Mouse (Mus musculus): ENCODE data around the gene Mgmt. TPM values are rescaled to one million over a fixed set of nuclear protein-coding genes. Genes with fewer than 3 reads are reported as not detected.

Gene Mgmt
- total and polyA plus RNA-seq, 2 experiments from 2014 or later: 0.66 to 1.3 TPM

GRCm38 (mm10) chr7:136945697-136946096 lies 51.3 kb downstream of the Mgmt start:
- Histone ChIP-seq H3K9ac (replicated peaks; ENCODE audit: low read length, poor library complexity, severe bottlenecking) (no peak overlapping the region), H3K27ac (ENCODE audit: low read depth, low read length) (no peak overlapping the region), H3K4me3 (ENCODE audit: low read depth, low read length) (no peak overlapping the region), H3K4me1 (ENCODE audit: insufficient read depth, low read length) (no peaks in the 10 kb centered on the region), H3K9me3 (ENCODE audit: low read length) (no peaks in the 10 kb centered on the region), H3K4me2 (ENCODE audit: low read depth, low read length, poor library complexity, severe bottlenecking) (no peak overlapping the region), H3K27me3 (ENCODE audit: insufficient read depth, low read length) (0 out of 2 replicates have a peak, but pooled peaks cover 3% of the 10 kb centered on the region), H3K36me3 (ENCODE audit: insufficient read depth, low read length) (no peaks in the 10 kb centered on the region)
- 81% methylated on average over 10 of the region's 10 CpGs for WGBS
- DNase-seq (ENCODE audit: low spot score): no peak
- TF ChIP-seq CTCF (IDR thresholded peaks at IDR 0.05): no peak
- ATAC-seq (ENCODE audit: low FRiP score): no peak

GRCm38 (mm10) chr7:136946131-136946530 lies 51.7 kb downstream of the Mgmt start:
- no peak overlapping the region for H3K4me3 ChIP-seq (ENCODE audit: low read depth, low read length)
- no peaks in the 10 kb centered on the region for H3K4me1 ChIP-seq (ENCODE audit: insufficient read depth, low read length)
- no peaks in the 10 kb centered on the region for H3K36me3 ChIP-seq (ENCODE audit: insufficient read depth, low read length)
- ATAC-seq (ENCODE audit: low FRiP score): no peak
- no peaks in the 10 kb centered on the region for H3K9me3 ChIP-seq (ENCODE audit: low read length)
- no peak overlapping the region for H3K9ac ChIP-seq (replicated peaks; ENCODE audit: low read length, poor library complexity, severe bottlenecking)
- H3K4me2 ChIP-seq (ENCODE audit: low read depth, low read length, poor library complexity, severe bottlenecking): no peak overlapping the region
- H3K27ac ChIP-seq (ENCODE audit: low read depth, low read length): no peak overlapping the region
- no peak for DNase-seq (ENCODE audit: low spot score)
- 0 out of 2 replicates have a peak, but pooled peaks cover 3% of the 10 kb centered on the region for H3K27me3 ChIP-seq (ENCODE audit: insufficient read depth, low read length)
- no peak for TF ChIP-seq CTCF (IDR thresholded peaks at IDR 0.05)
- 79% methylated on average over 9 of the region's 9 CpGs for WGBS

GRCm38 (mm10) chr7:136948275-136948810 lies 53.9 kb downstream of the Mgmt start:
- no peak for DNase-seq (ENCODE audit: low spot score)
- 37% methylated on average over 6 of the region's 6 CpGs for WGBS
- no peak overlapping the region for H3K9ac ChIP-seq (replicated peaks; ENCODE audit: low read length, poor library complexity, severe bottlenecking)
- no peak overlapping the region for H3K4me2 ChIP-seq (ENCODE audit: low read depth, low read length, poor library complexity, severe bottlenecking)
- no peak overlapping the region for H3K27ac ChIP-seq (ENCODE audit: low read depth, low read length)
- H3K9me3 ChIP-seq (ENCODE audit: low read length): no peaks in the 10 kb centered on the region
- no peaks in the 10 kb centered on the region for H3K4me1 ChIP-seq (ENCODE audit: insufficient read depth, low read length)
- TF ChIP-seq CTCF (IDR thresholded peaks at IDR 0.05): no peak
- 0 out of 2 replicates have a peak, but pooled peaks cover 3% of the 10 kb centered on the region for H3K27me3 ChIP-seq (ENCODE audit: insufficient read depth, low read length)
- ATAC-seq (ENCODE audit: low FRiP score): no peak
- H3K36me3 ChIP-seq (ENCODE audit: insufficient read depth, low read length): no peaks in the 10 kb centered on the region
- H3K4me3 ChIP-seq (ENCODE audit: low read depth, low read length): no peak overlapping the region

GRCm38 (mm10) chr7:136952608-136953007 lies 58.2 kb downstream of the Mgmt start:
- Histone ChIP-seq H3K27ac (ENCODE audit: low read depth, low read length) (no peak overlapping the region), H3K4me2 (ENCODE audit: low read depth, low read length, poor library complexity, severe bottlenecking) (no peak overlapping the region), H3K27me3 (ENCODE audit: insufficient read depth, low read length) (no peaks in the 10 kb centered on the region), H3K4me3 (ENCODE audit: low read depth, low read length) (no peak overlapping the region), H3K9me3 (ENCODE audit: low read length) (no peaks in the 10 kb centered on the region), H3K4me1 (ENCODE audit: insufficient read depth, low read length) (no peaks in the 10 kb centered on the region), H3K9ac (replicated peaks; ENCODE audit: low read length, poor library complexity, severe bottlenecking) (no peak overlapping the region), H3K36me3 (ENCODE audit: insufficient read depth, low read length) (no peaks in the 10 kb centered on the region)
- DNase-seq (ENCODE audit: low spot score) (peak; percentile 13), ATAC-seq (ENCODE audit: low FRiP score) (no peak)
- TF ChIP-seq CTCF (IDR thresholded peaks at IDR 0.05): no peak
- 47% methylated on average over 7 of the region's 7 CpGs for WGBS

- no peak overlapping the region for H3K4me2 ChIP-seq (ENCODE audit: low read depth, low read length, poor library complexity, severe bottlenecking)
- H3K27me3 ChIP-seq (ENCODE audit: insufficient read depth, low read length): no peaks in the 10 kb centered on the region
- no peak overlapping the region for H3K9ac ChIP-seq (replicated peaks; ENCODE audit: low read length, poor library complexity, severe bottlenecking)
- H3K9me3 ChIP-seq (ENCODE audit: low read length): no peaks in the 10 kb centered on the region
- ATAC-seq (ENCODE audit: low FRiP score) (no peak), DNase-seq (ENCODE audit: low spot score) (no peak)
- H3K4me3 ChIP-seq (ENCODE audit: low read depth, low read length): no peak overlapping the region
- H3K27ac ChIP-seq (ENCODE audit: low read depth, low read length): no peak overlapping the region
- 19% methylated on average over 3 of the region's 3 CpGs for WGBS
- H3K4me1 ChIP-seq (ENCODE audit: insufficient read depth, low read length): no peaks in the 10 kb centered on the region
- no peaks in the 10 kb centered on the region for H3K36me3 ChIP-seq (ENCODE audit: insufficient read depth, low read length)
- no peak for TF ChIP-seq CTCF (IDR thresholded peaks at IDR 0.05)
Observed at GRCm38 (mm10) chr7:136953251-136953650, 58.8 kb downstream of the Mgmt start.

GRCm38 (mm10) chr7:136972361-136972760 lies 77.9 kb downstream of the Mgmt start:
- 92% methylated on average over 7 of the region's 7 CpGs for WGBS
- ATAC-seq (ENCODE audit: low FRiP score) (no peak), DNase-seq (ENCODE audit: low spot score) (no peak)
- Histone ChIP-seq H3K4me1 (ENCODE audit: insufficient read depth, low read length) (no peaks in the 10 kb centered on the region), H3K4me3 (ENCODE audit: low read depth, low read length) (no peak overlapping the region), H3K9me3 (ENCODE audit: low read length) (no peaks in the 10 kb centered on the region), H3K9ac (replicated peaks; ENCODE audit: low read length, poor library complexity, severe bottlenecking) (no peak overlapping the region), H3K27me3 (ENCODE audit: insufficient read depth, low read length) (no peaks in the 10 kb centered on the region), H3K36me3 (ENCODE audit: insufficient read depth, low read length) (no peaks in the 10 kb centered on the region), H3K4me2 (ENCODE audit: low read depth, low read length, poor library complexity, severe bottlenecking) (no peak overlapping the region), H3K27ac (ENCODE audit: low read depth, low read length) (no peak overlapping the region)
- TF ChIP-seq CTCF (IDR thresholded peaks at IDR 0.05): no peak
